Mouse (Mus musculus) urinary bladder, adult 18-20 months (tissue): ENCODE data around the gene Tigar.

Experiments used
- DNase-seq, 2 experiments: peaks; one replicate each; pipeline ENCODE4 v3.0.0; 2022; ENCODE audit warnings: low spot score in 2 of 2, mixed read lengths in 2 of 2

The Tigar gene

GRCm38 (mm10) chr6:127081820-127082219, 27.5 kb downstream of the Tigar start:
- DNase-seq = no peak

GRCm38 (mm10) chr6:127079867-127080731, 29.3 kb downstream of the Tigar start:
- peak in 1 of 2 experiments; percentile 20 for DNase-seq

- no peak for DNase-seq
Measured at GRCm38 (mm10) chr6:127072817-127073216, 36.5 kb downstream of the Tigar start, which contains the start of gene Fgf23. TSS of gene Fgf23 (plus strand) at chr6:127072902.

GRCm38 (mm10) chr6:127064815-127065214, 44.5 kb downstream of the Tigar start:
- DNase-seq = no peak

GRCm38 (mm10) chr6:127063915-127064314, 45.4 kb downstream of the Tigar start:
- DNase-seq = no peak

GRCm38 (mm10) chr6:127059975-127060374, 49.4 kb downstream of the Tigar start:
- DNase-seq = no peak

- DNase-seq = no peak
Measured at GRCm38 (mm10) chr6:127056990-127057588, 52.3 kb downstream of the Tigar start.

- DNase-seq = no peak
Measured at GRCm38 (mm10) chr6:127050847-127051246, 58.5 kb downstream of the Tigar start.

- DNase-seq = no peak
Measured at GRCm38 (mm10) chr6:127044909-127045308, 64.4 kb downstream of the Tigar start.
